Mouse (Mus musculus) embryonic fibroblast, embryonic 13.5 days (primary cell): ENCODE data around the gene Gabrp.

Experiments used
- CTCF ChIP-seq: IDR thresholded peaks from 2 replicates; pipeline ENCODE4 v1.5.1; 2011; ENCODE audit warnings: mild to moderate bottlenecking, control low read depth, low read length, moderate library complexity, borderline replicate concordance; ENCODE audit not compliant: insufficient read depth
- POLR2A ChIP-seq: IDR thresholded peaks from 2 replicates; pipeline ENCODE4 v1.6.1; 2011; ENCODE audit warnings: low read depth, mild to moderate bottlenecking, control low read depth, low read length, moderate library complexity

GRCm38 (mm10) chr11:33607784-33608183, 29.0 kb upstream of the Gabrp start:
- TF ChIP-seq CTCF (no peak), POLR2A (no peak)
